Mouse (Mus musculus) cerebellum, adult 2 months (tissue): ENCODE measurements at regions not wholly inside any gene's neighbourhood (a gene's known extent, or its start where the extent isn't known, plus 50 kb on each side); places are given as distances from the start of the nearest gene placed in this dataset.

ENCODE experiments used
- DNase-seq, 2 experiments: peaks; one replicate each; pipeline ENCODE4 v3.0.0; 2021
- H3K27ac ChIP-seq: fragments of 200-500 bp; 2 replicates; pipeline ENCODE4 v1.5.1; 2012; ENCODE audit warnings: low read length, control low read depth, inconsistent platforms; ENCODE audit not compliant: insufficient read depth
- H3K27me3 ChIP-seq: fragments of 200-500 bp; 2 replicates; pipeline ENCODE4 v1.6.1; 2012; ENCODE audit warnings: inconsistent platforms, mild to moderate bottlenecking, low read length, moderate library complexity; ENCODE audit not compliant: control insufficient read depth, insufficient read depth
- H3K4me1 ChIP-seq: fragments of 200-500 bp; 2 replicates; pipeline ENCODE4 v1.6.1; 2011; ENCODE audit warnings: low read length; ENCODE audit not compliant: control insufficient read depth, insufficient read depth
- H3K4me3 ChIP-seq: fragments of 200-500 bp; replicated peaks from 2 replicates; pipeline ENCODE3; 2011; ENCODE audit warnings: mild to moderate bottlenecking, low read depth, low read length, control low read depth; ENCODE audit not compliant: insufficient read depth
- CTCF ChIP-seq: fragments of 200-500 bp; IDR thresholded peaks from 2 replicates; pipeline ENCODE4 v1.5.1; 2011; ENCODE audit warnings: low read depth, mild to moderate bottlenecking, control low read depth, low read length, moderate library complexity, borderline replicate concordance; ENCODE audit not compliant: insufficient read depth
- POLR2A ChIP-seq: fragments of 200-500 bp; IDR thresholded peaks from 2 replicates; pipeline ENCODE4 v1.6.1; 2011; ENCODE audit warnings: low read length, control low read depth, borderline replicate concordance; ENCODE audit not compliant: insufficient read depth
- WGBS: fragments of 180-500 bp; shearing (Covaris S2); methylation state at CpG from one replicate; pipeline ENCODE4 v1.1.7; 2018; 5-methylcytosine and 5-hydroxymethylcytosine counted together

DNA sequence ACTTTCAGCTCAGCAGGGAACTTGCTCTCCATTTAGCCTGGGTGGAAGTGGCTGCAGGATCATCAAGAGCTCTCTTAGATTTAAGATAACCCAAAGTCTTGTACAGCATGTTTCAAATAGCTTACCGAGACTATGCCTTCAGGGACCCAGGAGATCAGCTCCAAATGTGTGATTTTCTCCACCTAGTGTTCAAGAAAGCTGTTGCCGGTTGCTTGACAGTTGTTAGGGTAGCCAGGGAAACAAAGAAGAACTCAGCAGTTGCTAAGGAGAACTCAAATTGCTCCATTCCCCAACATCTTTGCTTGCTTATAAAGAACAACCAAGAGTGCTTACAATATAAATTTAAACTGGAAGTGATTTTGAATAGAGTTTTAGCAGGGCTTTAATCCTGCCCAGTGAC lies 91.1 kb upstream of the Tmem108 start:
- H3K27me3 ChIP-seq, result no peaks in the 10 kb centered on the region; the same call in 1 of the 2 replicates
- TF ChIP-seq CTCF (no peak), POLR2A (no peak)
- H3K4me3 ChIP-seq, result no peak overlapping the region
- DNase-seq, result no peak
- 50% methylated on average over 2 of the region's 2 CpGs for whole genome bisulfite sequencing
- no peak overlapping the region for H3K27ac ChIP-seq
- no peaks in the 10 kb centered on the region; the same call in 1 of the 2 replicates for H3K4me1 ChIP-seq

- no peaks in the 10 kb centered on the region for H3K27me3 ChIP-seq
- H3K4me3 ChIP-seq, result no peak overlapping the region
- no peak for DNase-seq
- no peak for TF ChIP-seq CTCF
- no peak for TF ChIP-seq POLR2A
- no peaks in the 10 kb centered on the region; the same call in 1 of the 2 replicates for H3K4me1 ChIP-seq
- whole genome bisulfite sequencing, result 61% methylated on average over 12 of the region's 12 CpGs
- H3K27ac ChIP-seq, result no peak overlapping the region
Measured at GRCm38 (mm10) chr9:103860658-103861377, 99.2 kb upstream of the Tmem108 start.

GRCm38 (mm10) chr9:103862493-103862892 lies 100.9 kb upstream of the Tmem108 start:
- DNase-seq, result no peak
- Histone ChIP-seq H3K27ac (no peak overlapping the region), H3K4me1 (peaks cover 3% of the 10 kb centered on the region), H3K27me3 (no peaks in the 10 kb centered on the region), H3K4me3 (no peak overlapping the region)
- 86% methylated on average over 7 of the region's 7 CpGs for WGBS
- TF ChIP-seq POLR2A, result no peak
- TF ChIP-seq CTCF, result no peak

DNA sequence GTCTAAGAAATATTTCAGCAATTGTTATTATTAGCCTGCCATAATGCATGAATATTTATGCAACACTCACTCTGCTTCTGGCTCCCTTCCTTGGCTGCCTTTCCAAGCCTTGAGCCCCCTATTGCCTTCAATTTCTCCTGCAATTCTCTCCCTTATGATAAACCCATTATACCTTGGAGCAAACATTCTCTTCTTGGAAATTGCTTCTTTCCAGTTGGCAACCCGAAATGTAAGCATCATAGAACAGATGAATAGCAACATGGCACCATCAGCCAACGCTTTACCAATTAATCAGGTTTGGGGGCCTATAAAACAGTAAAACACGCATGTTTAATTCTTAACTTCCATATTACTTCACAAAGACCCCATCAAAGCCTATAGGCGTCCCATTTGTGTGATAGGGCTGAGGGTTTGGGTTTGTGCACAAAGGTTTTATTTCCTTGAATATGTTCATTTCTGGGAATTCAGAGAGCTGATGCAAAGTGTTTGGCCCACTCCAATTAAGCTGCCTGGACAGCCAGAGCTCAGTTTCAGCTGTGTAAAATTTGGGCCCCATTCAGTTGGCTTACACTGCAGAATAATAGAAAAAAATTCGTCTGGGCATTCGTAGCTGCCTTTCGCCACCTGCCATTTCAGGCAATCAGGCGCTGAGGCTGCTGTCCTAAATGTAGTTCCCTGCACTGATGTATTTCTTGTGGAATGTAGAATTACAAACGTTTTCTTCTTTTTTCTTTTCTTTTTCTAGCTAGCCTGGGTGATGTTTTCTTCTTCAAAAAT lies 106.0 kb upstream of the Tmem108 start:
- no peak for TF ChIP-seq CTCF
- H3K27ac ChIP-seq, result no peak overlapping the region
- WGBS, result 40% methylated on average over 9 of the region's 9 CpGs
- peaks cover 15% of the 10 kb centered on the region for H3K4me1 ChIP-seq
- peak; percentile 15 to 62 for DNase-seq
- H3K4me3 ChIP-seq, result no peak overlapping the region
- no peaks in the 10 kb centered on the region for H3K27me3 ChIP-seq

DNA sequence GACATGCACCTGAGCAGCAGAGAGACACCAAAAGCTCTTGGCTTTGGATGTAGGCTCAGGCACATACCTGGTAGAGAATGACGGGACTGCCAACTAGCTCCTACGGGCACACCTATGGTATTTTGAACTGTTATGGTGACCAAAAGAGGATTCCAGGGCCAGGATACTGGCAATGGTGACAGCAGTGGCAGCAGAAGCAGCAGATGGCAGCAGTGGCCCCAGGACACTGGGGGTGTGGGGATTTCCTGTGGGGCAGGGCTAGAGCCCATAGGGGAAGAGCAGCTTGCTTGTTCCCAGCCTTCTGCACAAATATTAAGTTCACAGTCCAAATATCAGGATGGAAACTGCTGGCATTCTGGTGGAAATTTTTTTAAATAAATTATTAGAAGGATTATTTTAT lies 107.6 kb upstream of the Tmem108 start:
- Histone ChIP-seq H3K27me3 (no peaks in the 10 kb centered on the region), H3K27ac (peak overlapping the region; percentile 63), H3K4me3 (no peak overlapping the region), H3K4me1 (peaks cover 19% of the 10 kb centered on the region)
- DNase-seq, result peak; percentile 71 to 85
- TF ChIP-seq CTCF (0 out of 2 replicates have a peak, but pooled peaks have one; percentile 8), POLR2A (no peak)
- 4% methylated on average over 2 of the region's 2 CpGs for WGBS

- WGBS, result 98% methylated on average over 1 of the region's 1 CpGs
- no peaks in the 10 kb centered on the region for H3K27me3 ChIP-seq
- DNase-seq, result no peak
- H3K4me1 ChIP-seq, result peaks cover 26% of the 10 kb centered on the region
- no peak overlapping the region for H3K4me3 ChIP-seq
- no peak for TF ChIP-seq CTCF
- TF ChIP-seq POLR2A, result no peak
- no peak overlapping the region for H3K27ac ChIP-seq
Measured at GRCm38 (mm10) chr9:103872119-103872518, 110.5 kb upstream of the Tmem108 start.

- Histone ChIP-seq H3K4me3 (no peak overlapping the region), H3K27me3 (no peaks in the 10 kb centered on the region), H3K4me1 (peaks cover 14% of the 10 kb centered on the region), H3K27ac (no peak overlapping the region)
- no peak for DNase-seq
- WGBS, result 63% methylated on average over 9 of the region's 9 CpGs
- no peak for TF ChIP-seq CTCF
Measured at GRCm38 (mm10) chr9:103873876-103874275, 112.2 kb upstream of the Tmem108 start.

DNA sequence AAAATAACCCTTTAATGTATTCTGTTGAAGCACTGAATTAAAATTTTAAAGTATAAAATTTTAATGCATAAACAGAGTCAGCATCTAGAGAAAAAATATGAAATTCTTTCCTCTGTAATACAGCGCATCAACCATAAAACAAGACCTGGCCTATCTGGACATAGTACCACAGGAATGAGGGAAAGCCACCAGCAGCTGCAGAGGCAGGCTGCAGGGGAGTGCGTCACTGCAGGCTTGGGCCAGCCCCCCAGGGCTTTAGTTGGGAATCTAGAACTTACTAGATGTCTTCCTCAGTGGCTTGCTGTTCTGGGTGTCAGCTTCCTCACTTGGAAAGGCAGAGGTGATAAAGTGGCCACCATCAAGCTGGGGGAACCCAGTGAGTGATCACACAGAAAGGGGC lies 116.2 kb upstream of the Tmem108 start:
- no peak overlapping the region for H3K4me3 ChIP-seq
- no peak overlapping the region for H3K27ac ChIP-seq
- peaks cover 11% of the 10 kb centered on the region for H3K4me1 ChIP-seq
- WGBS, result 97% methylated on average over 2 of the region's 2 CpGs
- DNase-seq, result no peak
- no peaks in the 10 kb centered on the region for H3K27me3 ChIP-seq
- TF ChIP-seq POLR2A, result no peak
- no peak for TF ChIP-seq CTCF
